Mouse (Mus musculus): ENCODE measurements around the gene Plekha5. TPM values are rescaled to one million over a fixed set of nuclear protein-coding genes. Genes with fewer than 3 reads are reported as not detected.

Gene Plekha5
- total and polyA plus RNA-seq, 2 experiments from 2014 or later = 24.2 to 28.8 TPM

GRCm38 (mm10) chr6:140645931-140646330 lies 222.1 kb downstream of the Plekha5 start:
- Histone ChIP-seq H3K4me3 (ENCODE audit: low read depth, low read length) (no peak overlapping the region), H3K9me3 (ENCODE audit: low read length) (no peaks in the 10 kb centered on the region), H3K4me2 (ENCODE audit: low read depth, low read length, poor library complexity, severe bottlenecking) (no peak overlapping the region), H3K9ac (replicated peaks; ENCODE audit: low read length, poor library complexity, severe bottlenecking) (no peak overlapping the region), H3K4me1 (ENCODE audit: insufficient read depth, low read length) (no peaks in the 10 kb centered on the region), H3K36me3 (ENCODE audit: insufficient read depth, low read length) (peaks cover 17% of the 10 kb centered on the region), H3K27ac (ENCODE audit: low read depth, low read length) (no peak overlapping the region), H3K27me3 (ENCODE audit: insufficient read depth, low read length) (no peaks in the 10 kb centered on the region)
- TF ChIP-seq CTCF (IDR thresholded peaks at IDR 0.05) = peak; percentile 66
- DNase-seq (ENCODE audit: low spot score) (no peak), ATAC-seq (ENCODE audit: low FRiP score) (no peak)

Other genes starting within 250 kb of the Plekha5 start
- gene Aebp2, start 198.6 kb downstream of the Plekha5 start, total RNA-seq (2014; rRNA removed) = 31.5 and 38.5 TPM in 2 replicates
- gene Aebp2, start 198.6 kb downstream of the Plekha5 start, polyA plus RNA-seq (2015; fragmentation: Nextera tagmentation; extraction: Ambion mirVana) = 3.9 and 5.3 TPM in 2 replicates